Mouse (Mus musculus): ENCODE measurements around the gene Fam19a2. TPM values are rescaled to one million over a fixed set of nuclear protein-coding genes. Genes with fewer than 3 reads are reported as not detected.

Fam19a2 gene
- polyA plus RNA-seq, 1 experiment from 2014 or later: 5.3 TPM

DNA sequence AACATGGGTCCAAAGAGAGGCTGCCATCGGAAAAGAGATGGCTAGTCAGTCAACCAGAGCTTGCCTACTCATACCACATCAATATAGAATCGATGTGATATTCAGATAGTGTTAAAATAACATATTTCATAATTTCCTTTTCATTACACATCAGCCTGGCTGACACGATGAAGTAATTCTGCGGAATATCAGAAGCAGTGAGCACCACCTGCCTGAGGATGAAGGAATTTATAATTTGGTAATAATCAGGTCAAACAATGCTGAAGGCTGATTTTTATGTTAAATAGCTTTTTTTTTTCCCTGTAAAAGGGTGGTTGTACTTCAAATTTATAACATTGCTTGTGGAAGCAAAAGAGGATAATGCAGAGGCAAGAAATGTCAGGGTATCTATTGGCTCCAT lies 490.2 kb downstream of the Fam19a2 start:
- Histone ChIP-seq H3K36me3 (ENCODE audit: control insufficient read depth, insufficient read depth, low read length) (no peaks in the 10 kb centered on the region), H3K9ac (ENCODE audit: low read depth, low read length) (no peak overlapping the region), H3K27me3 (ENCODE audit: control insufficient read depth, insufficient read depth, low read length) (no peaks in the 10 kb centered on the region), H3K4me1 (ENCODE audit: control insufficient read depth, insufficient read depth, low read length) (0 out of 2 replicates have a peak, but pooled peaks cover 8% of the 10 kb centered on the region), H3K4me2 (replicated peaks; ENCODE audit: low read depth, low read length) (no peak overlapping the region), H3K4me3 (ENCODE audit: low read length) (no peak overlapping the region), H3K9me3 (ENCODE audit: control insufficient read depth, low read length) (no peaks in the 10 kb centered on the region), H3K27ac (ENCODE audit: low read depth, low read length) (no peak overlapping the region)
- no peak for ATAC-seq (ENCODE audit: low FRiP score, low TSS enrichment)
- WGBS: 89% methylated on average over 4 of the region's 4 CpGs

DNA sequence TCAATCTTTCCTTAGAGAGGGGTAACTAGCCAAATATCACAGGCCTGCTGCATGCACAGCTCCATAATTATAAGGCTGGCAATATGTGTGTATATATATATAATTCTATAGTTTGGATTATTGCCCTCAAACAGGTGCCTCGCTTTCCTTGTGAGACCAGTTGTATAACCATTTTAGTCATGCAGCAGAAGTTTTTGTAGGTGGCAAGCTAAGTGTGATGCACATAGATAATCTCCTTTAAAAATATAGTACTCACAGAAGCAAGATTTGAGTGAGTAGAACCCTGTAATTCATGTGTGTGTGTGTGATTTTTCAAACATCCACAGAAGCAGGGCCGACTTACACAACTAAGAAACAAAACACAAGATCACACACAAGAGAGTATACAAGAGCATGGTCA lies 525.6 kb downstream of the Fam19a2 start:
- Histone ChIP-seq H3K27ac (ENCODE audit: low read depth, low read length) (no peak overlapping the region), H3K4me1 (ENCODE audit: control insufficient read depth, insufficient read depth, low read length) (no peaks in the 10 kb centered on the region), H3K4me3 (ENCODE audit: low read length) (no peak overlapping the region), H3K27me3 (ENCODE audit: control insufficient read depth, insufficient read depth, low read length) (no peaks in the 10 kb centered on the region), H3K9ac (ENCODE audit: low read depth, low read length) (no peak overlapping the region), H3K9me3 (ENCODE audit: control insufficient read depth, low read length) (no peaks in the 10 kb centered on the region), H3K4me2 (replicated peaks; ENCODE audit: low read depth, low read length) (no peak overlapping the region), H3K36me3 (ENCODE audit: control insufficient read depth, insufficient read depth, low read length) (no peaks in the 10 kb centered on the region)
- ATAC-seq (ENCODE audit: low FRiP score, low TSS enrichment): no peak
- WGBS: 88% methylated on average over 2 of the region's 2 CpGs

Other genes starting within 250 kb of the Fam19a2 start
- gene Mon2, start 187.5 kb upstream of the Fam19a2 start, polyA plus RNA-seq (2014; fragmentation: Nextera tagmentation; extraction: Ambion mirVana): 28.6 and 40.8 TPM in 2 replicates
- 73.9 and 84.1 TPM in 2 replicates for gene Usp15, start 67.0 kb upstream of the Fam19a2 start, polyA plus RNA-seq (2014; fragmentation: Nextera tagmentation; extraction: Ambion mirVana)

All from kidney, embryonic 14.5 days (tissue).